Mouse (Mus musculus): Measurements from ENCODE around the gene Mrtfa. TPM values are rescaled to one million over a fixed set of nuclear protein-coding genes. Genes with fewer than 3 reads are reported as not detected.
A peak's percentile ranks its signal among the peaks of the same experiment; 100 is the strongest.

The Mrtfa gene
- polyA plus RNA-seq, 1 experiment from 2014 or later, result 21.8 TPM

GRCm38 (mm10) chr15:81080405-81080804, 110.2 kb downstream of the Mrtfa start:
- DNase-seq (ENCODE audit: low spot score, missing footprints) (no peak), ATAC-seq (ENCODE audit: low FRiP score) (no peak)
- Histone ChIP-seq H3K27ac (ENCODE audit: low read depth, low read length) (no peak overlapping the region), H3K9me3 (ENCODE audit: control insufficient read depth, low read length) (no peaks in the 10 kb centered on the region), H3K36me3 (ENCODE audit: control insufficient read depth, insufficient read depth, low read length) (no peaks in the 10 kb centered on the region), H3K27me3 (ENCODE audit: control insufficient read depth, insufficient read depth, low read length) (no peaks in the 10 kb centered on the region), H3K4me2 (no peak overlapping the region), H3K9ac (ENCODE audit: low read length) (no peak overlapping the region), H3K4me3 (ENCODE audit: low read depth, low read length) (no peak overlapping the region), H3K4me1 (ENCODE audit: control insufficient read depth, insufficient read depth, low read length) (no peaks in the 10 kb centered on the region)
- 96% methylated on average over 9 of the region's 9 CpGs for WGBS

GRCm38 (mm10) chr15:81079255-81079654, 111.3 kb downstream of the Mrtfa start:
- H3K36me3 ChIP-seq (ENCODE audit: control insufficient read depth, insufficient read depth, low read length), result no peaks in the 10 kb centered on the region
- no peak overlapping the region for H3K9ac ChIP-seq (ENCODE audit: low read length)
- ATAC-seq (ENCODE audit: low FRiP score) (no peak), DNase-seq (ENCODE audit: low spot score, missing footprints) (no peak)
- no peaks in the 10 kb centered on the region for H3K4me1 ChIP-seq (ENCODE audit: control insufficient read depth, insufficient read depth, low read length)
- H3K27ac ChIP-seq (ENCODE audit: low read depth, low read length), result no peak overlapping the region
- no peaks in the 10 kb centered on the region for H3K9me3 ChIP-seq (ENCODE audit: control insufficient read depth, low read length)
- H3K27me3 ChIP-seq (ENCODE audit: control insufficient read depth, insufficient read depth, low read length), result no peaks in the 10 kb centered on the region
- 94% methylated on average over 3 of the region's 3 CpGs for WGBS
- no peak overlapping the region for H3K4me3 ChIP-seq (ENCODE audit: low read depth, low read length)
- H3K4me2 ChIP-seq, result no peak overlapping the region

GRCm38 (mm10) chr15:81077551-81077950, 113.0 kb downstream of the Mrtfa start:
- Histone ChIP-seq H3K36me3 (ENCODE audit: control insufficient read depth, insufficient read depth, low read length) (no peaks in the 10 kb centered on the region), H3K9me3 (ENCODE audit: control insufficient read depth, low read length) (no peaks in the 10 kb centered on the region), H3K27me3 (ENCODE audit: control insufficient read depth, insufficient read depth, low read length) (no peaks in the 10 kb centered on the region), H3K27ac (ENCODE audit: low read depth, low read length) (no peak overlapping the region), H3K9ac (ENCODE audit: low read length) (no peak overlapping the region), H3K4me3 (ENCODE audit: low read depth, low read length) (no peak overlapping the region), H3K4me1 (ENCODE audit: control insufficient read depth, insufficient read depth, low read length) (no peaks in the 10 kb centered on the region), H3K4me2 (no peak overlapping the region)
- ATAC-seq (ENCODE audit: low FRiP score) (no peak), DNase-seq (ENCODE audit: low spot score, missing footprints) (peak; percentile 69)
- 95% methylated on average over 4 of the region's 4 CpGs for WGBS

GRCm38 (mm10) chr15:81074543-81074942, 116.0 kb downstream of the Mrtfa start:
- no peak for DNase-seq (ENCODE audit: low spot score, missing footprints)
- Histone ChIP-seq H3K27ac (ENCODE audit: low read depth, low read length) (no peak overlapping the region), H3K4me3 (ENCODE audit: low read depth, low read length) (no peak overlapping the region), H3K4me1 (ENCODE audit: control insufficient read depth, insufficient read depth, low read length) (no peaks in the 10 kb centered on the region), H3K9me3 (ENCODE audit: control insufficient read depth, low read length) (no peaks in the 10 kb centered on the region), H3K9ac (ENCODE audit: low read length) (no peak overlapping the region), H3K4me2 (no peak overlapping the region), H3K27me3 (ENCODE audit: control insufficient read depth, insufficient read depth, low read length) (no peaks in the 10 kb centered on the region), H3K36me3 (ENCODE audit: control insufficient read depth, insufficient read depth, low read length) (no peaks in the 10 kb centered on the region)
- no peak for ATAC-seq (ENCODE audit: low FRiP score)
- WGBS, result 97% methylated on average over 1 of the region's 1 CpGs

- Histone ChIP-seq H3K36me3 (ENCODE audit: control insufficient read depth, insufficient read depth, low read length) (no peaks in the 10 kb centered on the region), H3K27me3 (ENCODE audit: control insufficient read depth, insufficient read depth, low read length) (no peaks in the 10 kb centered on the region), H3K4me1 (ENCODE audit: control insufficient read depth, insufficient read depth, low read length) (no peaks in the 10 kb centered on the region), H3K9me3 (ENCODE audit: control insufficient read depth, low read length) (no peaks in the 10 kb centered on the region), H3K27ac (ENCODE audit: low read depth, low read length) (no peak overlapping the region), H3K9ac (ENCODE audit: low read length) (no peak overlapping the region), H3K4me3 (ENCODE audit: low read depth, low read length) (no peak overlapping the region), H3K4me2 (no peak overlapping the region)
- ATAC-seq (ENCODE audit: low FRiP score) (no peak), DNase-seq (ENCODE audit: low spot score, missing footprints) (no peak)
- 72% methylated on average over 2 of the region's 2 CpGs for WGBS
Measured at GRCm38 (mm10) chr15:81073751-81074150, 116.8 kb downstream of the Mrtfa start.

GRCm38 (mm10) chr15:81072748-81073147, 117.8 kb downstream of the Mrtfa start:
- 78% methylated on average over 2 of the region's 2 CpGs for WGBS
- no peaks in the 10 kb centered on the region for H3K9me3 ChIP-seq (ENCODE audit: control insufficient read depth, low read length)
- ATAC-seq (ENCODE audit: low FRiP score) (no peak), DNase-seq (ENCODE audit: low spot score, missing footprints) (no peak)
- no peak overlapping the region for H3K27ac ChIP-seq (ENCODE audit: low read depth, low read length)
- H3K36me3 ChIP-seq (ENCODE audit: control insufficient read depth, insufficient read depth, low read length), result no peaks in the 10 kb centered on the region
- H3K4me1 ChIP-seq (ENCODE audit: control insufficient read depth, insufficient read depth, low read length), result no peaks in the 10 kb centered on the region
- no peak overlapping the region for H3K4me2 ChIP-seq
- H3K9ac ChIP-seq (ENCODE audit: low read length), result no peak overlapping the region
- no peaks in the 10 kb centered on the region for H3K27me3 ChIP-seq (ENCODE audit: control insufficient read depth, insufficient read depth, low read length)
- H3K4me3 ChIP-seq (ENCODE audit: low read depth, low read length), result no peak overlapping the region

- ATAC-seq (ENCODE audit: low FRiP score), result no peak
- no peak overlapping the region for H3K4me3 ChIP-seq (ENCODE audit: low read depth, low read length)
- WGBS, result 96% methylated on average over 1 of the region's 1 CpGs
Measured at GRCm38 (mm10) chr15:81070470-81070869, 120.1 kb downstream of the Mrtfa start.

GRCm38 (mm10) chr15:81068641-81069381, 121.7 kb downstream of the Mrtfa start:
- H3K36me3 ChIP-seq (ENCODE audit: control insufficient read depth, insufficient read depth, low read length), result no peaks in the 10 kb centered on the region
- WGBS, result 91% methylated on average over 5 of the region's 5 CpGs
- no peak for ATAC-seq (ENCODE audit: low FRiP score)
- H3K9ac ChIP-seq (ENCODE audit: low read length), result no peak overlapping the region
- no peak for DNase-seq (ENCODE audit: low spot score, missing footprints)
- H3K4me2 ChIP-seq, result no peak overlapping the region
- H3K4me3 ChIP-seq (ENCODE audit: low read depth, low read length), result no peak overlapping the region
- no peaks in the 10 kb centered on the region for H3K4me1 ChIP-seq (ENCODE audit: control insufficient read depth, insufficient read depth, low read length)
- H3K9me3 ChIP-seq (ENCODE audit: control insufficient read depth, low read length), result no peaks in the 10 kb centered on the region
- no peak overlapping the region for H3K27ac ChIP-seq (ENCODE audit: low read depth, low read length)
- H3K27me3 ChIP-seq (ENCODE audit: control insufficient read depth, insufficient read depth, low read length), result no peaks in the 10 kb centered on the region

More at GRCm38 (mm10) chr15:81070470-81070869, 120.1 kb downstream of the Mrtfa start:
- H3K36me3 ChIP-seq (ENCODE audit: control insufficient read depth, insufficient read depth, low read length), result no peaks in the 10 kb centered on the region
- H3K27ac ChIP-seq (ENCODE audit: low read depth, low read length), result no peak overlapping the region
- H3K9me3 ChIP-seq (ENCODE audit: control insufficient read depth, low read length), result no peaks in the 10 kb centered on the region
- no peaks in the 10 kb centered on the region for H3K27me3 ChIP-seq (ENCODE audit: control insufficient read depth, insufficient read depth, low read length)
- no peak overlapping the region for H3K9ac ChIP-seq (ENCODE audit: low read length)
- no peak for DNase-seq (ENCODE audit: low spot score, missing footprints)
- no peak overlapping the region for H3K4me2 ChIP-seq
- H3K4me1 ChIP-seq (ENCODE audit: control insufficient read depth, insufficient read depth, low read length), result no peaks in the 10 kb centered on the region

GRCm38 (mm10) chr15:81067761-81068160, 122.8 kb downstream of the Mrtfa start:
- H3K4me1 ChIP-seq (ENCODE audit: control insufficient read depth, insufficient read depth, low read length), result 0 out of 2 replicates have a peak, but pooled peaks cover 3% of the 10 kb centered on the region
- 92% methylated on average over 3 of the region's 3 CpGs for WGBS
- ATAC-seq (ENCODE audit: low FRiP score), result no peak

More at GRCm38 (mm10) chr15:81067761-81068160, 122.8 kb downstream of the Mrtfa start:
- no peak overlapping the region for H3K27ac ChIP-seq (ENCODE audit: low read depth, low read length)
- no peaks in the 10 kb centered on the region for H3K36me3 ChIP-seq (ENCODE audit: control insufficient read depth, insufficient read depth, low read length)
- H3K4me2 ChIP-seq, result no peak overlapping the region
- no peaks in the 10 kb centered on the region for H3K27me3 ChIP-seq (ENCODE audit: control insufficient read depth, insufficient read depth, low read length)
- no peaks in the 10 kb centered on the region for H3K9me3 ChIP-seq (ENCODE audit: control insufficient read depth, low read length)
- H3K4me3 ChIP-seq (ENCODE audit: low read depth, low read length), result no peak overlapping the region
- no peak overlapping the region for H3K9ac ChIP-seq (ENCODE audit: low read length)
- no peak for DNase-seq (ENCODE audit: low spot score, missing footprints)
